Mouse (Mus musculus) embryonic stem cell, embryonic (primary cell): ENCODE measurements at regions not wholly inside any gene's neighbourhood (a gene's known extent, or its start where the extent isn't known, plus 50 kb on each side); places are given as distances from the start of the nearest gene placed in this dataset.

Experiments
- CTCF ChIA-PET, 4 experiments: fragments of 300-600 bp in 2 of 4; fragments of 350-600 bp in 2 of 4; sonication (Branson Sonifier 250); formaldehyde crosslinking; loops; one replicate each; lab custom pipeline; 2022; ENCODE audit warnings: inconsistent platforms in 2 of 4; lab: Charles Lee
- POLR2A ChIA-PET, 4 experiments: fragments of 300-600 bp in 2 of 4; fragments of 350-600 bp in 2 of 4; sonication (Branson Sonifier 250); formaldehyde crosslinking; loops; one replicate each; lab custom pipeline; 2022; ENCODE audit warnings: antibody characterized with exemption in 4 of 4, inconsistent platforms in 1 of 4; lab: Charles Lee

- POLR2A ChIA-PET = interaction anchor here in 1 of 4 experiments (0.6 kb wide), 1 partner anchor 1958 kb away, joined by 3 read pairs; no protein-coding TSS in a partner anchor
Observed at GRCm38 (mm10) chr1:56583671-56584070, 53.6 kb downstream of the Hsfy2 start.

DNA sequence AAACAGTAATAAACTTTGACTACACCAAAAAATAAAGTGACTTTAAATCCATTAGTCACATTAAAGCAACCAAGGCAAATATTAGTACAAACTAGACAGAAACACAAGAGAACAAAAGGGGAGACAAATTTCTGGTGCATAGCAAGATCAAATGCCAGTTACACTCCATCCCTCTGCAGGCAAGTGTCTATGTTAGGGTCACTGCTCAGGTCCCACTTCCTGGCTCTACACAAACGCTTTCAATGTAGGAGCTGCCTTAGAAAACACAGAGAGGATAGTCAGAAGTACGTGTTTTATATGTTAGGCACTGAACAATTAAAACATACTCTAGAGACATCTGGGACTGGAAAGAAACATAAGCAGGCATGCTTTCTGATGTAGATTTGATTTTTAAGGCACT, 89.2 kb downstream of the Hsfy2 start:
- ChIA-PET POLR2A (no interaction called here), CTCF (no interaction called here)

More at GRCm38 (mm10) chr1:56583671-56584070, 53.6 kb downstream of the Hsfy2 start:
- CTCF ChIA-PET = no interaction called here

GRCm38 (mm10) chr1:56530801-56531200, 106.4 kb downstream of the Hsfy2 start:
- POLR2A ChIA-PET = no interaction called here

More at GRCm38 (mm10) chr1:56530801-56531200, 106.4 kb downstream of the Hsfy2 start:
- CTCF ChIA-PET = no interaction called here
